Mouse (Mus musculus): ENCODE measurements around the gene Rnf24. TPM values are rescaled to one million over a fixed set of nuclear protein-coding genes. Genes with fewer than 3 reads are reported as not detected.

Rnf24 gene
- polyA plus RNA-seq, 1 experiment = 4.9 TPM

DNA sequence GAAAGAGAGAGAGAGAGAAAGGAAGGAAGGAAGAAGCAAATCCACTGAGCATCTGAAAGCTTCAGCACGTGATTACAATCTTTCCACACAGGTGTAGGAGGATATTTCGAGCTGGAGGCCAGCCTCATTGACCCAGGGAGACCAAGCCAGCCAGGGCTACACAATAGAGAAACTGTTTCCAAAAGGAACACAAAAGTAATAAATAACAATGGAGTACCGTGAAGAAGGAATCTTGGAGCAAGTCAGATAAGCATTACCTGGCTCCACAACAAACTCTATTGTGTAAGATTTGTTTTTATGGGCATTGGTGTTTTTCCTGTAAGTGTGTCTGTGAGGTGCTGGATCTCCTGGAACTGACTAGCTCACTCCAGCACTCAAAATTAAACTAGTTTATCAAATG lies 7.1 kb downstream of the Rnf24 start:
- Histone ChIP-seq H3K79me3 (ENCODE audit: low read depth) (peaks cover 52% of the 10 kb centered on the region), H3ac (ENCODE audit: control insufficient read depth, insufficient read length, low read depth) (no peak overlapping the region), H3K4me3 (ENCODE audit: insufficient read depth, poor library complexity, severe bottlenecking) (no peak overlapping the region), H3K27me3 (ENCODE audit: control insufficient read depth, insufficient read depth, insufficient read length) (no peaks in the 10 kb centered on the region), H3K79me2 (ENCODE audit: control insufficient read depth, insufficient read depth) (peaks cover 80% of the 10 kb centered on the region), H3K36me3 (ENCODE audit: control insufficient read depth, insufficient read depth) (no peaks in the 10 kb centered on the region)
- TF ChIP-seq MAX (IDR thresholded peaks at IDR 0.05) (no peak), CTCF (IDR thresholded peaks at IDR 0.05; ENCODE audit: control insufficient read depth, insufficient read depth, insufficient read length) (no peak), FOSL1 (IDR thresholded peaks at IDR 0.05; ENCODE audit: insufficient read depth, low read length, poor library complexity, severe bottlenecking) (no peak), MYOG (IDR thresholded peaks at IDR 0.05; ENCODE audit: control insufficient read depth, extremely low read depth, insufficient read length) (no peak), USF1 (IDR thresholded peaks at IDR 0.05; ENCODE audit: low read depth) (no peak), MYOD1 (IDR thresholded peaks at IDR 0.05; ENCODE audit: control insufficient read depth, insufficient read length, low read depth) (no peak), CEBPB (IDR thresholded peaks at IDR 0.05; ENCODE audit: low read depth) (no peak)

DNA sequence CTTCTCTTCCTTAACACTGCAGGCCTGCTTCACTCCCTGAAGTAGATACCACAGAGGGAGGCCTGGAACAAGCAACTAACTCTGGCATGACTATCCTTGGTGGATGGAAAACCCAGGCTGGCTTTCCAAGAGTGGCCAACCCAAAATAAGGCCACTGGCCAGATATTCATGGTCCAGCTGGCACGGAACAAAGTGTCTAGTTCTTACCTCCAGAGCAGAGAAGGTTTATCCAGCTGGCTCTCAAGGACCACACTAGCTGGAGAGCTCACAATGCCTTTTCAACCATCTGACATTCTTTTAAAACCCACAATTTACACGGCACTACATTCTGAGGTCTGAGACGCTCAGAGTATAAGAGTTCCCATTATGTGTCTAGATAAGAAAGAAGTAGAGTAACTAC lies 8.2 kb downstream of the Rnf24 start:
- TF ChIP-seq MYOG (IDR thresholded peaks at IDR 0.05; ENCODE audit: control insufficient read depth, extremely low read depth, insufficient read length) (no peak), FOSL1 (IDR thresholded peaks at IDR 0.05; ENCODE audit: insufficient read depth, low read length, poor library complexity, severe bottlenecking) (no peak), MYOD1 (IDR thresholded peaks at IDR 0.05; ENCODE audit: control insufficient read depth, insufficient read length, low read depth) (no peak), CEBPB (IDR thresholded peaks at IDR 0.05; ENCODE audit: low read depth) (no peak), USF1 (IDR thresholded peaks at IDR 0.05; ENCODE audit: low read depth) (no peak), MAX (IDR thresholded peaks at IDR 0.05) (no peak), CTCF (IDR thresholded peaks at IDR 0.05; ENCODE audit: control insufficient read depth, insufficient read depth, insufficient read length) (no peak)
- peaks cover 80% of the 10 kb centered on the region for H3K79me2 ChIP-seq (ENCODE audit: control insufficient read depth, insufficient read depth)

DNA sequence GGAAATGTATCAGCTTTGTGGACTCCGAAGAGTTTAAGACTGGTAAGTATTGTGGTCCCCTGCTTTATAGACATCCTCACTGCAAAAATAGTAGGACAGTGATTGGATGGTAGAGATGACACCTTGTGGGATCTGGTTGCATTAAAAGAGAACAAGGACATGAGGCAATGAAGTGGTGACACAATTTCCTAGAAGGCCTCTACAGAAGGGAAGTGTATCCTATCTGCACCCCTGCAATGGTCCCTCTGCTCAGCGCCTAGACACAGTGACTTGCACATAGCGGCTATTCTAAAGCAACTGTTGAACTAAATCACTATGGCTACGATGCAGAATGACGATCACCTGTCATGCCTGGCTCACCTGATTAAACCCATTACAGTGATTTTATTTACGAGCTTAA lies 15.1 kb downstream of the Rnf24 start:
- Histone ChIP-seq H3K79me3 (ENCODE audit: low read depth) (peaks cover 49% of the 10 kb centered on the region), H3ac (ENCODE audit: control insufficient read depth, insufficient read length, low read depth) (no peak overlapping the region), H3K4me3 (ENCODE audit: insufficient read depth, poor library complexity, severe bottlenecking) (no peak overlapping the region), H3K79me2 (ENCODE audit: control insufficient read depth, insufficient read depth) (peaks cover 98% of the 10 kb centered on the region), H3K27me3 (ENCODE audit: control insufficient read depth, insufficient read depth, insufficient read length) (no peaks in the 10 kb centered on the region), H3K36me3 (ENCODE audit: control insufficient read depth, insufficient read depth) (no peaks in the 10 kb centered on the region)
- TF ChIP-seq CTCF (IDR thresholded peaks at IDR 0.05; ENCODE audit: control insufficient read depth, insufficient read depth, insufficient read length) = no peak
- no peak for TF ChIP-seq MYOG (IDR thresholded peaks at IDR 0.05; ENCODE audit: control insufficient read depth, extremely low read depth, insufficient read length)
- TF ChIP-seq MYOD1 (IDR thresholded peaks at IDR 0.05; ENCODE audit: control insufficient read depth, insufficient read length, low read depth) = no peak
- TF ChIP-seq MAX (IDR thresholded peaks at IDR 0.05) = no peak
- TF ChIP-seq USF1 (IDR thresholded peaks at IDR 0.05; ENCODE audit: low read depth) = no peak
- no peak for TF ChIP-seq FOSL1 (IDR thresholded peaks at IDR 0.05; ENCODE audit: insufficient read depth, low read length, poor library complexity, severe bottlenecking)
- no peak for TF ChIP-seq CEBPB (IDR thresholded peaks at IDR 0.05; ENCODE audit: low read depth)

More for the DNA sequence above, 8.2 kb downstream of the Rnf24 start:
- no peaks in the 10 kb centered on the region for H3K27me3 ChIP-seq (ENCODE audit: control insufficient read depth, insufficient read depth, insufficient read length)
- no peaks in the 10 kb centered on the region for H3K36me3 ChIP-seq (ENCODE audit: control insufficient read depth, insufficient read depth)
- H3K4me3 ChIP-seq (ENCODE audit: insufficient read depth, poor library complexity, severe bottlenecking) = no peak overlapping the region
- H3ac ChIP-seq (ENCODE audit: control insufficient read depth, insufficient read length, low read depth) = no peak overlapping the region
- peaks cover 49% of the 10 kb centered on the region for H3K79me3 ChIP-seq (ENCODE audit: low read depth)

DNA sequence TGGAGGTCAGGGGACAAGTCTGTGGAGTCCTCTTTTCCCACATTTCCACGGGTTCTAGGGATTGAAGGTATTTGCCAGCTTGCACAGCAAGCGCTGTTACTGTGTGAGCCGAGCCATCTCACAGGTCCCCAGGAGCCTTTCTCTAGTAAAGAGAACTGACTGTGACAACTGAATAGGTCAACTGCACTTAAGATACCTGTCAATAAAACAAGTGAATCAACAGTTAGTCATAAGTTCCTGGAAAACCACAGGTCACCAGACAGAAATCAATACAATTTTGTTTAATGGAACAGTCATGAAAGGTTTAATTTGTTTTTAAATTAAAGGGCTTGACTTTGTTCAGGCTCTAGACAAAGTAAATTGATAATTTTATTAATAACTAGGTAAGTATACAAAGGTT lies 22.1 kb downstream of the Rnf24 start:
- TF ChIP-seq MAX (IDR thresholded peaks at IDR 0.05) (no peak), MYOG (IDR thresholded peaks at IDR 0.05; ENCODE audit: control insufficient read depth, extremely low read depth, insufficient read length) (no peak), FOSL1 (IDR thresholded peaks at IDR 0.05; ENCODE audit: insufficient read depth, low read length, poor library complexity, severe bottlenecking) (no peak), MYOD1 (IDR thresholded peaks at IDR 0.05; ENCODE audit: control insufficient read depth, insufficient read length, low read depth) (no peak), CTCF (IDR thresholded peaks at IDR 0.05; ENCODE audit: control insufficient read depth, insufficient read depth, insufficient read length) (no peak), CEBPB (IDR thresholded peaks at IDR 0.05; ENCODE audit: low read depth) (no peak), USF1 (IDR thresholded peaks at IDR 0.05; ENCODE audit: low read depth) (no peak)
- Histone ChIP-seq H3K79me3 (ENCODE audit: low read depth) (peaks cover 37% of the 10 kb centered on the region), H3K4me3 (ENCODE audit: insufficient read depth, poor library complexity, severe bottlenecking) (no peak overlapping the region), H3K36me3 (ENCODE audit: control insufficient read depth, insufficient read depth) (no peaks in the 10 kb centered on the region), H3K27me3 (ENCODE audit: control insufficient read depth, insufficient read depth, insufficient read length) (no peaks in the 10 kb centered on the region), H3K79me2 (ENCODE audit: control insufficient read depth, insufficient read depth) (peaks cover 91% of the 10 kb centered on the region), H3ac (ENCODE audit: control insufficient read depth, insufficient read length, low read depth) (no peak overlapping the region)

DNA sequence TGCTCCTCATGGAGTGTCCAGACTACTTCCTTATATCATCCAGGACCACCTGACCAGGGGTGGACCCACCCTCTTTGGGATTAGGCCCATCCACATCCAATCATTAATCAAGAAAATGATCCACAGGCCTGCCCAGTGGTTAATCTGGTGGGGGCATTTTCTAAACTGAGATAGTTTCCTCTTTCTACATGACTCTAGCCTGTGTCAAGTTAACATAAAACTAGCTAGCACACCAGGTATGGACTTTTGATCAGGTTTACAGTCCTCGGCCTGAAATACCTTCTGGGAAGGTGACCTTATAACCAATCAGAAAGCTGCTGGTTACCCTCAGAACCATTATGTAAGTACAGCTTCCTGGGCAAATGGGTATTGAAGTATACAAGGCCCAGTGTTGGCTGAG lies 23.7 kb downstream of the Rnf24 start:
- H3K79me3 ChIP-seq (ENCODE audit: low read depth) = peaks cover 31% of the 10 kb centered on the region
- peaks cover 86% of the 10 kb centered on the region for H3K79me2 ChIP-seq (ENCODE audit: control insufficient read depth, insufficient read depth)
- H3K4me3 ChIP-seq (ENCODE audit: insufficient read depth, poor library complexity, severe bottlenecking) = no peak overlapping the region
- no peak overlapping the region for H3ac ChIP-seq (ENCODE audit: control insufficient read depth, insufficient read length, low read depth)
- no peaks in the 10 kb centered on the region for H3K36me3 ChIP-seq (ENCODE audit: control insufficient read depth, insufficient read depth)
- no peaks in the 10 kb centered on the region for H3K27me3 ChIP-seq (ENCODE audit: control insufficient read depth, insufficient read depth, insufficient read length)
- TF ChIP-seq MAX (IDR thresholded peaks at IDR 0.05) = no peak
- TF ChIP-seq MYOG (IDR thresholded peaks at IDR 0.05; ENCODE audit: control insufficient read depth, extremely low read depth, insufficient read length) = no peak
- TF ChIP-seq CEBPB (IDR thresholded peaks at IDR 0.05; ENCODE audit: low read depth) = no peak
- no peak for TF ChIP-seq MYOD1 (IDR thresholded peaks at IDR 0.05; ENCODE audit: control insufficient read depth, insufficient read length, low read depth)
- no peak for TF ChIP-seq CTCF (IDR thresholded peaks at IDR 0.05; ENCODE audit: control insufficient read depth, insufficient read depth, insufficient read length)
- no peak for TF ChIP-seq USF1 (IDR thresholded peaks at IDR 0.05; ENCODE audit: low read depth)
- TF ChIP-seq FOSL1 (IDR thresholded peaks at IDR 0.05; ENCODE audit: insufficient read depth, low read length, poor library complexity, severe bottlenecking) = no peak

DNA sequence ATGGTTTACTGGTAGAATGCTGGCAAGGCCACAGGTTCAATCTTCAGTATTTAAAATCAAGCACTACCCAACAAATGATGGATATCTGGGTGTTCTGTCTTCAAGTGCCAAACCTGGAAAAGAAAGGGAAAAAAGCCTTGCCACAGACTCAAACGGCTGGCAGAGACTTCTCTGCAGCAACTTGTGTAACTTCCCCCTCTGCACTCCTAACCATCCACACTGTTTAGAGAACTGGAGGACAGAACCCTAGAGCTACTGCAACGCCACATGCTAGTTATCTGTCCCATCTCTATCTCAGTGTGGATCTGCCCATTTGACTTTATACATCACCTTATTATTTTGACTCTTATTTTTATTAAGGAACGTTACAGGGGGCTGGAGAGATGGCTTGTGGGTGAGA lies 26.6 kb downstream of the Rnf24 start:
- TF ChIP-seq MYOG (IDR thresholded peaks at IDR 0.05; ENCODE audit: control insufficient read depth, extremely low read depth, insufficient read length) (no peak), MAX (IDR thresholded peaks at IDR 0.05) (no peak), FOSL1 (IDR thresholded peaks at IDR 0.05; ENCODE audit: insufficient read depth, low read length, poor library complexity, severe bottlenecking) (no peak), MYOD1 (IDR thresholded peaks at IDR 0.05; ENCODE audit: control insufficient read depth, insufficient read length, low read depth) (no peak), USF1 (IDR thresholded peaks at IDR 0.05; ENCODE audit: low read depth) (no peak), CTCF (IDR thresholded peaks at IDR 0.05; ENCODE audit: control insufficient read depth, insufficient read depth, insufficient read length) (no peak), CEBPB (IDR thresholded peaks at IDR 0.05; ENCODE audit: low read depth) (no peak)
- Histone ChIP-seq H3K79me2 (ENCODE audit: control insufficient read depth, insufficient read depth) (peaks cover 75% of the 10 kb centered on the region), H3K36me3 (ENCODE audit: control insufficient read depth, insufficient read depth) (no peaks in the 10 kb centered on the region), H3K4me3 (ENCODE audit: insufficient read depth, poor library complexity, severe bottlenecking) (no peak overlapping the region), H3K79me3 (ENCODE audit: low read depth) (peaks cover 24% of the 10 kb centered on the region), H3ac (ENCODE audit: control insufficient read depth, insufficient read length, low read depth) (no peak overlapping the region), H3K27me3 (ENCODE audit: control insufficient read depth, insufficient read depth, insufficient read length) (no peaks in the 10 kb centered on the region)
